Mouse (Mus musculus): ENCODE data around the gene B3glct. TPM values are rescaled to one million over a fixed set of nuclear protein-coding genes. Genes with fewer than 3 reads are reported as not detected.

B3glct gene
- 0.25 and 0.56 TPM in 2 replicates for polyA plus RNA-seq (2012)

- Histone ChIP-seq H3K36me3 (ENCODE audit: control insufficient read depth) (no peaks in the 10 kb centered on the region), H3K27me3 (ENCODE audit: control insufficient read depth) (peaks cover 5% of the 10 kb centered on the region), H3K9me3 (ENCODE audit: control insufficient read depth, low read length) (no peaks in the 10 kb centered on the region), H3K4me3 (replicated peaks) (peak within 1 kb of the TSS; percentile 87), H3K4me1 (ENCODE audit: control insufficient read depth) (peaks cover 20% of the 10 kb centered on the region)
- TF ChIP-seq GATA1 (IDR thresholded peaks at IDR 0.05; ENCODE audit: low read length), result no peak
- no peak for TF ChIP-seq TAL1 (IDR thresholded peaks at IDR 0.05; ENCODE audit: low read length)
Observed at GRCm38 (mm10) chr5:149678100-149678989, at the start of gene B3glct. B3glct (plus strand) TSS chr5:149678230.

- TF ChIP-seq TAL1 (IDR thresholded peaks at IDR 0.05; ENCODE audit: low read length) (no peak), GATA1 (IDR thresholded peaks at IDR 0.05; ENCODE audit: low read length) (no peak)
- Histone ChIP-seq H3K4me1 (ENCODE audit: control insufficient read depth) (peaks cover 46% of the 10 kb centered on the region), H3K36me3 (ENCODE audit: control insufficient read depth) (peaks cover 45% of the 10 kb centered on the region), H3K9me3 (ENCODE audit: control insufficient read depth, low read length) (no peaks in the 10 kb centered on the region), H3K27me3 (ENCODE audit: control insufficient read depth) (no peaks in the 10 kb centered on the region), H3K4me3 (replicated peaks) (peak overlapping the region; percentile 97)
Observed at GRCm38 (mm10) chr5:149634409-149635035, 43.5 kb upstream of the B3glct start.

DNA sequence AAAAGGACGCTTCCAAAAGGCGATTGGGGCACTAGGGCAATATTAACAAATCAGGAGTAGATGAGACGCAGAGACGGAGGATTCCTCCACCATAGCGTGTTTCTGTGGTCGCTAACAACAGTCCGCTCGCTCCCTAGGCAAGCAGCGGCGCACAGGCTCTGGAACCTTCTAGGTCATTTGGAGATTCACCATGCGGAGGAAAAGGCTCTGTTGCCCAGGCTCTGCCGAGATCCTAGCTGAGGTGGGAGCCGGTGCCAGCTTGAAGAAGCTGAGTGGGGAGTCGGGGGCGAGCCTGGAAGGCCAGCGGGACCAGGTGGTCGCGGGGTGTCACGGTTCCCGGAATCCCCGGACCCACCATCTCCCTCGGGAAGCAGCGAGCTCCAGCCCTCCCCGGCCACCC is 42.5 kb upstream of the B3glct start:
- peaks cover 46% of the 10 kb centered on the region for H3K4me1 ChIP-seq (ENCODE audit: control insufficient read depth)
- H3K27me3 ChIP-seq (ENCODE audit: control insufficient read depth), result no peaks in the 10 kb centered on the region
- TF ChIP-seq GATA1 (IDR thresholded peaks at IDR 0.05; ENCODE audit: low read length), result no peak
- TF ChIP-seq TAL1 (IDR thresholded peaks at IDR 0.05; ENCODE audit: low read length), result no peak
- H3K4me3 ChIP-seq (replicated peaks), result peak overlapping the region; percentile 97
- H3K36me3 ChIP-seq (ENCODE audit: control insufficient read depth), result peaks cover 35% of the 10 kb centered on the region
- no peaks in the 10 kb centered on the region for H3K9me3 ChIP-seq (ENCODE audit: control insufficient read depth, low read length)

GRCm38 (mm10) chr5:149636075-149636920 is 41.7 kb upstream of the B3glct start, which contains the start of gene Hsph1:
Hsph1 (minus strand) TSS chr5:149636376.
- no peak for TF ChIP-seq TAL1 (IDR thresholded peaks at IDR 0.05; ENCODE audit: low read length)
- TF ChIP-seq GATA1 (IDR thresholded peaks at IDR 0.05; ENCODE audit: low read length), result no peak
- Histone ChIP-seq H3K4me3 (replicated peaks) (peak within 1 kb of the TSS; percentile 97), H3K36me3 (ENCODE audit: control insufficient read depth) (peaks cover 27% of the 10 kb centered on the region), H3K4me1 (ENCODE audit: control insufficient read depth) (peaks cover 51% of the 10 kb centered on the region), H3K9me3 (ENCODE audit: control insufficient read depth, low read length) (no peaks in the 10 kb centered on the region), H3K27me3 (ENCODE audit: control insufficient read depth) (no peaks in the 10 kb centered on the region)

DNA sequence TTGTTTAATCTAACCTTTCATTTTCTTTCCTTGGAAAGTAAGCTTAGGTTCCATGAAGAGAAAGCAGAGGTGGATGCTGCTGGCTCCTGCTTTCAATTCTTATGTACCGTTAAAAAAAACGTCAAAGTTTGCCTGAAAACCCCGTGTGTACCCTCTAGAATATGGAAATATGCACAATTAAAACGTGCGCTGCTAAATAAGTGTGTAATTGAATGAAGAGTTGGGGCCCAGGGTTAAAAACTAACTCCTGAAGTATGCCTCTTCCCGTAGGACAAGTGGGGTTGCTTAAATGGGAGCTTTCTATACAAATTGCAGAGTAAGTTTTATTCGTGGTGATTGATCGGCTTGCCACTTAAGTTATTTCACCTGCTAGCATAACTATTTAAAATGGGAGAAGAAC is 40.7 kb upstream of the B3glct start:
- H3K4me3 ChIP-seq (replicated peaks), result peak overlapping the region; percentile 97
- H3K36me3 ChIP-seq (ENCODE audit: control insufficient read depth), result peaks cover 17% of the 10 kb centered on the region

DNA sequence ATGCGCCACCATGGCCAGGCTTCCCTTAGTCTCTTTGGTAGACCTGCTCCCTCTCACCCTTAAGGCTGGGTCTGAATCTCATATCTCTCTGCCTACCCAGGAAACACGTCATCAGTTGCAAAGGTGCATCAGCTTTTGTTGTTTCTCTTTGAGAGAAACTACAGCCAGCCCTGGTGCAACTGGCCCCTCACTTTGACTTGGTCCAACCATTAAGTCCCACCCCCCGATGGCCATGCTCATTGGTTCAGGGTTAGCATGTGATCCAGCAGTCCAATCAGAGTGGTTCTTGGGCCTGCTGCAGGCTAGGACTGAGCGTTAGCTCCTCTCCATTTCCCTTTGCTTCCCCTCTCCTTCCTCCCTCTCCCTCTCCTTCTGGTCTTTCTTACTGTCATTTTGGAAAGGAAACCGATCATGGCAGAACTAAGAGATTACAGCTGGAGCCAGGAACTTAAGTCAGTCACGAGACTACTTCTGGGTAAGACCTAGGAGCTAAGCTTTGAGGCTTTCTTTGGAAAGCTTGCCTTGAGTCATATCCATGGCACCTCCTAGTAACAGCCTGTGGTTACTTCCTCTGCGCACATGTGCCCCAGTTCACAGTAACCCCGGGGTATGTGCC is 36.6 kb upstream of the B3glct start:
- H3K9me3 ChIP-seq (ENCODE audit: control insufficient read depth, low read length), result no peaks in the 10 kb centered on the region
- H3K4me1 ChIP-seq (ENCODE audit: control insufficient read depth), result peaks cover 53% of the 10 kb centered on the region
- no peaks in the 10 kb centered on the region for H3K36me3 ChIP-seq (ENCODE audit: control insufficient read depth)
- TF ChIP-seq GATA1 (IDR thresholded peaks at IDR 0.05; ENCODE audit: low read length), result no peak
- no peak for TF ChIP-seq TAL1 (IDR thresholded peaks at IDR 0.05; ENCODE audit: low read length)
- H3K27me3 ChIP-seq (ENCODE audit: control insufficient read depth), result no peaks in the 10 kb centered on the region
- H3K4me3 ChIP-seq (replicated peaks), result peak overlapping the region; percentile 42

More for the DNA sequence above, 40.7 kb upstream of the B3glct start:
- no peaks in the 10 kb centered on the region for H3K27me3 ChIP-seq (ENCODE audit: control insufficient read depth)
- H3K9me3 ChIP-seq (ENCODE audit: control insufficient read depth, low read length), result no peaks in the 10 kb centered on the region
- H3K4me1 ChIP-seq (ENCODE audit: control insufficient read depth), result peaks cover 58% of the 10 kb centered on the region
- TF ChIP-seq GATA1 (IDR thresholded peaks at IDR 0.05; ENCODE audit: low read length), result no peak

GRCm38 (mm10) chr5:149642366-149642765 is 35.7 kb upstream of the B3glct start:
- Histone ChIP-seq H3K36me3 (ENCODE audit: control insufficient read depth) (no peaks in the 10 kb centered on the region), H3K4me3 (replicated peaks) (peak overlapping the region; percentile 42), H3K4me1 (ENCODE audit: control insufficient read depth) (peaks cover 51% of the 10 kb centered on the region), H3K9me3 (ENCODE audit: control insufficient read depth, low read length) (no peaks in the 10 kb centered on the region), H3K27me3 (ENCODE audit: control insufficient read depth) (no peaks in the 10 kb centered on the region)
- no peak for TF ChIP-seq GATA1 (IDR thresholded peaks at IDR 0.05; ENCODE audit: low read length)
- TF ChIP-seq TAL1 (IDR thresholded peaks at IDR 0.05; ENCODE audit: low read length), result no peak

DNA sequence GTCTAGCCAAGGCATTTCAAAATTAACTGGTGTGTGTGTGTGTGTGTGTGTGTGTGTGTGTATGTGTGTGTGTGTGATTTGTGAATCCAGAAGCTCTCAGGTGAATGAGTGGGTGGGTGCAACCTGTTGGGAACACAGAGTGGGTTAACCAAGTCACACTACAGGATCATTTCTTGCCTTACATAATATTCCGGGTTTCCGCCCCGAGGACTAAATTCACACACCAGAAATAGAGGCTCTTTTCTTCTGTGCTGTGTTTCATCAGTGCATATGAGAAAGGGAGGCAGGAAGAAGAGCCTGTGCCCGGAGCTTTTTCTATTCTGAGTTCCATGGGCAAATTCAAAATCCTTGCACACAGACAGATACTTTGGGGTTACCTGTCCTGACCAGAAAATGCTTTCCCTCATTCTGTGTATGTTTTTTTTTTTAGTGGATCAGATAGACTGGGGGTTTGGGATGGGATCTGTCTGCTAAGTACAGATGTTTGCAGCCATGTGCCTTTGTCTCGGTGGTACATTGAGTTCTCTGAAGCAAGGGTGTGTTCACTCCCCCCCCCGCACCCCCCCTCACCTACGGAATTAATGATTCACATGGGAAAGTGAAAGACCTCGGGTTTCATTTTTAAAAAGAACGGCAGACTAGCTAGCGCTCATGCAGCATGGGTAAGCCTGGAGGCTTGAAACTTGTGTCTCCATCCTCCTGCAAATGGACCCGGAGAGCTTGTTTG is 35.1 kb upstream of the B3glct start:
- Histone ChIP-seq H3K4me3 (replicated peaks) (no peak overlapping the region), H3K9me3 (ENCODE audit: control insufficient read depth, low read length) (no peaks in the 10 kb centered on the region), H3K36me3 (ENCODE audit: control insufficient read depth) (no peaks in the 10 kb centered on the region), H3K4me1 (ENCODE audit: control insufficient read depth) (peaks cover 55% of the 10 kb centered on the region), H3K27me3 (ENCODE audit: control insufficient read depth) (no peaks in the 10 kb centered on the region)
- TF ChIP-seq TAL1 (IDR thresholded peaks at IDR 0.05; ENCODE audit: low read length) (no peak), GATA1 (IDR thresholded peaks at IDR 0.05; ENCODE audit: low read length) (no peak)
